Mouse (Mus musculus) gastrocnemius, postnatal 14 days (tissue): ENCODE data around the gene Ddx31. TPM values are rescaled to one million over a fixed set of nuclear protein-coding genes. Genes with fewer than 3 reads are reported as not detected.

Experiments
- DNase-seq: peaks from one replicate; pipeline ENCODE4 v3.0.0; 2021; ENCODE audit warnings: mixed read lengths
- intact Hi-C: fragments of 180-260 bp; cut with DNase I; formaldehyde crosslinking; loops from one replicate; pipeline ENCODE4 v1.15.1; 2025; ENCODE audit warnings: low total_unique reads
- total RNA-seq, 2 experiments: library from RNA; stranded (reverse); gene quantifications; 2 replicates each; pipeline ENCODE4 v1.2.3; 2021

Gene Ddx31
- total RNA-seq, 2 experiments from 2014 or later: 2.7 to 4.5 TPM

- no peak for DNase-seq
- intact Hi-C loops: no loop called here
Observed at GRCm38 (mm10) chr2:28859303-28859702, 19.1 kb downstream of the Ddx31 start.

DNA sequence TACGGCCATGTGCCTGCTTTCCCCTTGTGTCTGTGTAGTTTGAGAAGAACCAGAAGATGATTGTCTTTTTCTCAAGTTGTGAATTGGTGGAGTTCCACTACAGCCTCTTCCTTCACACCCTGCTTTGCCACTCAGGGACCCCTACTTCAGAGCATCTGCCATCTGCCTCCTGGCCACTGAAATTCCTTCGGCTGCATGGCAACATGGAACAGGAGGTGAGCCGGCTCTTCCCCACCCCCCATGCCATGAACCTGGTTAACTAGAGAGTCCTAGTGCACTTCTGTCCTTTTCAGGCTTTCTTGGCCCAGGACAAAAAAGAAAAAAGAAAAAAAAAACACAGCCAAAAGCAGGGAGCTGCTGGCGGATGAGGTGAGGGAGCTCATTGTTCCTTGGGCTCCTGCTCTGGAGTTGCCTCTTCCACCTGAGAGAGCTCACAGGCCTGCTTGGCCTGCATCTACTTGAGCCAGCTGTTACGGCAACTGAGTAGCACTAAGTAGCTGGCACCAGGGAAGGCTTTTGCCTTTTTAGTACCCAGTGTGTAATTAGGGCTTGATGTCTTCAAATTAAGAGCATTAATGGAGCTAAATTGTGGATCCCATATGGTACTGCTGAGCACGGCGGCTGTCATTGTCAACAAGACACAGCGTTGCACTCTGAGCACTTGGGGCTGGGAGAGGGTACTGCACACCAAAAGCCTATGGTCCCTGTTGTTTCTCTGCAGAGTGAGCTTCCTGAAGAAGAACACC is 20.6 kb downstream of the Ddx31 start:
- no peak for DNase-seq
- intact Hi-C loops: no loop called here

DNA sequence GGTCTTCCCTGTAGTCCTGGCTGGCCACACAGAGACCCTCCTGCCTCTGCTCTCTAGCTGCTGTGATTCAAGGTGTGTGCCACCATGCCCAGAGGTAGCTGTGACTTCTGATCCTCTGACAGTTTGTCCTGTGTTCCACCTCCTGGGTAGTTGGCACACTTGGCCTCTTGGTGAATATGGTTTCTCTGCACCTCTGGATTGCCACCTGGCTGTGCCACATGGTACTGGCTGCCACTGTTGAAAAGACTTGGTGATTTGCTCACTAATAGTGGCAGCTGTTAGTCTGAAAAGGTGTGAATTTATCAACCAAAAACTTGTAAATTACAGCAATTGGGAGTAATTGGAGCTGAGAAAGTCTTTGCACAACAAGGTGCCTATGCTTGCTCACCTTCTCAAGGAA is 23.7 kb downstream of the Ddx31 start:
- DNase-seq: no peak
- intact Hi-C loops: no loop called here

DNA sequence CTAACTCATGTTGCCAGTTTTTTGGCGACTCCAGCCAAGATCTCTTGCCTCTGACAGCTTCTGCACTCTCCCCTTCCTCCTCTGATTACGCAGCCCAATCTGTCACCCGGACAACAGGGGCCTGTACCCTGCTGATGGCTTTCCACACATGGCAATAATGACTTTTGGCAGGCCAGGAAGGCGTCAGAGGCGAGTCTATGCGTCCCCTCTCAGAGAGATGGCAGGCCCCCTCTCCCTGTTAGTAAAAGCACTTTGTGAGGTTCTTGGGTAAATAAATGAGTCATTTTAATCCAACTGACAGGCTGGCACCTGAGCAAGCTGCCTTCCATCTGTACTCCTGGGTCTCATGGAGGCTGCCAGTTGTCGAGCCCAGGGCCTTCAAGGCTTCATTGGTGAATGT is 27.3 kb downstream of the Ddx31 start:
- intact Hi-C loops: no loop called here
- no peak for DNase-seq

DNA sequence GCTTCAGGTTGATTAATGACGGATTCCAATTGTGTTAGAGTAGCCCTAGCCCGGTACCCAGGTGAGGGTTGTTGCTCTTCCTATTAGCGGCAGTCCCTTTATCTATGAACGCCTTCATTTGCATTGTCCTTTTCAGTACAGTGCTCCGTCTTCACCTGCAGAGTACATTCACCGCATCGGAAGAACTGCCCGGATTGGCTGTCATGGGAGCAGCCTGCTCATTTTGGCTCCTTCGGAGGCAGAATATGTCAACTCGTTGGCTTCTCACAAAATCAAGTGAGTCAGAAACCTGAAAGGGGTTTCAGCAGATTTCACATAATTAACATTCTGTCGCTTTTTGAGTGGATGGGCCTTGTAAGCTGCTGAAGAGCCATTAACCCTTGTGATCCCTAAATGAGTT is 35.3 kb downstream of the Ddx31 start:
- no peak for DNase-seq
- intact Hi-C loops: no loop called here

DNA sequence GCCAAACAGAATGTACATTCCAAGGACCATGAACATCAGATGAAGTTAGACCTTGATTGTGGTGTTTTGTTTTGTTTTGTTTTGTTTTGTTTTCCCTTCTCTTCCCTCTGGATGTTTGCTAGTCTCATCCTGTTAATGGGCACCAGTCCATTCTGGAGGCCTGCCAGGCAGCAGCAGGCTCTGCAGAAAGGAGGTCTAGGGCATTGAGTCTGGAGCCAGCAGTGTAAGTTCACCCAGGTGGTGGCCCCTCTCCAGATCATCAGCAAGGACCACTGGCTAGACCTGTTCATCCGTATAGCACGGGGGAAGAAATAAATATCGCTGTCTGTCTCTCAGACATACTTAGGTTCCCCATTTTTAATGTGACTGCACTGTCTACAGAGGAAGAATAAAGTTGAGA is 41.1 kb downstream of the Ddx31 start:
- DNase-seq: peak; percentile 24
- intact Hi-C loops: no loop called here

DNA sequence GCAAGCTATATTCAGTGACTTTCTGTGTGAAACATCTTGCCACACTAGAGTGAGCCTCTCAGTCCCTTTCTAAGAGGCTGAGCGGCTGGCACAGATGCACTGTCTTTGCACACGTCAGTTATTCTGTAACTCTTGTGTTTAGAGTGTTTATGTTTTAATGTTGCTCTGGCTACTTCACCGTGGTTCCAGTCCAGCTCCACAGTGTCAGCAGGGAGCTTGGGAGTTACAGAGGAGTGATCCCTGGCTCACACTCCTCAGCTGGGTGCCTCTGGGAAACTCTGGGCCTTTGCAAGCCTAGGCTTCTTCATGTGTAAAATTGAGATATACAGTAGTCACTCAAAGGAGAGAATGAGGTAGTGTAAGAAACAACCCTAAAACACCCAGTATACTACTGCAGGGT is 41.8 kb downstream of the Ddx31 start:
- no peak for DNase-seq
- intact Hi-C loops: no loop called here

- intact Hi-C loops: no loop called here
- DNase-seq: peak; percentile 51
Observed at GRCm38 (mm10) chr2:28882826-28883485, 42.8 kb downstream of the Ddx31 start.

DNA sequence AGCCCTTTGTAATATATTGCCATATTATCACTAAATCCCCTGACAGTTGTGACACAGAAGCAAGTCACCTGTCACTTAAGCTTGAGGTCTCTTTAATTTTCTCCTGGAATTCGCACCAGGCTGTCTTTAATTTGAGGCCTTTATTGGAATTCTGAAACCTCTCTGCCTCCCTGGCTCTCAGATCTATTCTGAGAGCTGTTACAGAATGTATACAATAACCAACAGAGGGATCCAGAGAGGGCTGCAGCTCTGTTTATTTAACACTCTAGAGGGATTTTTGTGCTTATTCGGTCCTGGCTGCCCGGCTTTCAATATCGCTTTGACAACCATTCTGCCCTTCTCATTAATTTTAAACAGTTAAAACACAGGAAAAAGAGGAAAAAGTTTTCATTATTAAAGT is 44.7 kb downstream of the Ddx31 start:
- intact Hi-C loops: no loop called here
- no peak for DNase-seq

DNA sequence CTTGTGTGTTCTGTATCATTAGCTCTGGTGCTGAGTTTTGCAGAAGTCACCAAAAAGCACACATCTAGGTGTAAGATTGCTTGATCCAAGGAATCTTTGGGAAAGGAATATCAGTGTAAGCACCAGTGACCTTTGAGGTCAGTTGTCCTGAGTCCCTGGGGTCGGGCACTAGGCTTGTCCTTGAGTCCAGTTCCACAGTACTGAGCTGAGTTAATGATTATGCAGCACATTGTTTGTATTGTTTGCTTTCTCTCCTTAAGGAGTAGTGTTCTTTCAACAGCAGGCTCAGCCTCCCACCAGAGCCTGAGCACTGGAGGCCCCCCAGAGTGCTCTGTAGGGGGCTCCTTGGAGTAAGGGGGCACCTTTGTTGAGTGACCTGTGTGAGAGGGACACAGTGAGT is 52.6 kb downstream of the Ddx31 start:
- DNase-seq: no peak
- intact Hi-C loops: no loop called here

DNA sequence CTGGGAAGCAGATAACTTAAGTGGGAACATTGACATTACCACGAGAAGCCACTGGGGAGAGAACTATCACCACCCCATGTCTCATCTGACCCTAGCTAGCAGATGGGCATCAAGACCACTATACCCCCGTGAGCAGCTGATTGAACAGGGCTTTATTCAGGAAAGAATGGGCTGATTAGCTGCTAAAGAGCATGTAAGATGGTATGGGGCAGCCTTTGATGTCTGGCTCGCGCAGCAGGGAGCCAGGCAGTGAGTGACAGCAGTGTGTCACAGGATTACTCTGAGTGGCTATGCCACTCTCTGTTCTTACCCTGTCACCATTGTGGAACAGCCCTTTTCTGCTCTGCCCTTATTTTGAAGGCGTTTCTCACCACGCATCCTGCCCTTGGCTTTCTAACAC is 53.3 kb downstream of the Ddx31 start:
- intact Hi-C loops: no loop called here
- DNase-seq: no peak

DNA sequence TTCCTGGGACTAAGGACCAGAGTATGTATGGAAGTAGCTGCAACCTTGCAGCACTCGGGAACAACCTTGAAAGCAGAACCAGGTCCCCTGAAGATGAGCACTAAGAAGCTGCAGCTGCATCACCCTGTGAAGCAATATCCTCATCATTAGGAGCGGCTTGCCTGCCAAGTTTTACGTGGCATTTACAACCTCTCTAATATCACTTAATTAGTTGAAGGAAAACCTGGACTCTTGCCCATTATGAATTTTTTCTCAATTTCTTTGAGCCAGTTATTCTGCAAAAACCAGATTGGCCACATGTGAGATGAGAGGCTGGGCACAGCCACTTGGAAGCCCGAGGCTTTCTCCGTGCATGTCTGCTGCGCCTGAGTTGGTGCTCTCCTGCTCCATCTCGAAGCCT is 55.7 kb downstream of the Ddx31 start:
- no peak for DNase-seq
- intact Hi-C loops: no loop called here

DNA sequence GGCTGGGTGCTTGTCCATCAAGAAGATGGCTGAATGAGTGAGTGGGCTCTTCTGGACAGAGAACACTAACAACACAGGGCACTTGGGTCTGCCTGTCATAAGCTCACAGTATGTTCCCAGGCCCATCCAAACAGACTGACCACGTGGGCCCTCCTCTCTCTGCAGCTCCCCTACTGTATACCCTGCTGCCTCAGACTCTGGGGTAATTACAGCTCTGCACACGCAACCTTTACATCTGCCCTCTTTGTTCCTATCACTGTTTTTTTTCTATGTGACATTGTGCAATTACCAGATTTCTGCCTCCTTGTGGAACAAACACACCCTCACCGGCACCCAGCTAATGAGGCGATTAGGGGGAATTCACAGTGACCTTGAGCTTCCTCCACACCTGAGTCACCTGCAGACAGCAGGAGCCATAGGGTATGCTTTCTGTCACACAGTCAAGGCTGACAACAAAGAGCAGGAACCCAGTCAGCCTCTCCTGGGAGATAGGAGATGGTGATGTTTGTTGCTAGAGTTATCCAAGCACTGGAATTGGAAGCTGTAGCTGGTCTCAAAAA is 57.2 kb downstream of the Ddx31 start:
- intact Hi-C loops: no loop called here
- DNase-seq: no peak

GRCm38 (mm10) chr2:28902291-28902690 is 62.1 kb downstream of the Ddx31 start:
- intact Hi-C loops: no loop called here
- no peak for DNase-seq

GRCm38 (mm10) chr2:28903871-28904270 is 63.7 kb downstream of the Ddx31 start:
- intact Hi-C loops: no loop called here
- no peak for DNase-seq

DNA sequence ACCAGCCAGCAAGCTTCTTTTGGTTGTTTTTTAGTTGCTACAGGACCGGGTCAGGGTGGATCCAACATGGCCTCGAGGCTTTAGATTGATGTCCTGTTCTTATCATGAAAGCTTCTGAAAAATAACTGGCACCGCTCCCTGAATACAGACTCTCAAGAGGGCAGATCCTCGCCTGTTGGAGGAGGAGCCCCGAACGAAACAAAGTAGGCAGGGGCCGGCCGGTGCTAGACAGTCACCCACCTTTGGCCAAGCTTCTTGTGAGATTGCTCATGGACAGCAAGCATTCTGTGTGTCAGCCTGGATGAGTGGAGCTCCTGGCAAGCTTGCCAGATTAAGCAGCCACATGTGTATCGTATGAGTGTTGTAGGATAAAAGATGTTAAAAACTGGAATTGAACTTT is 64.6 kb downstream of the Ddx31 start:
- DNase-seq: no peak
- intact Hi-C loops: no loop called here

DNA sequence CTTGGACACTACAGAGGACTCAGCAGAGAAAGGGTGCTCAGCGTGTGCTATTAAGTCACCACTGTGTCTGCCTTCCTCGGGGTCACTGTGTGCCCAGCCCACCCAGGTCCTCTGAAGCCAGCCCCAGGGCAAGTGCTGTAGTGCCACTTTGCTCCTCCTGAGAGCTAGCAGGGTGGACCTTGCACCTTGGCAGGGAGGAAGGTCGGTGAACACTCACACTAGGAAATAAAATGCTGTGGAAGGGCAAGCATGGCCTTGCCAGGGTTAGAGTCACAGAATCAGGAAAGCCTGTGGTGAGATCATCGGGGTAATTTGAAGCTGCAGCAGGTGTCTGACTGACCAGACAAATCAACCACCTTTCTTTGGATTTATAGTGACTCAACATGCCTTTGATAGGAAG is 65.4 kb downstream of the Ddx31 start:
- no peak for DNase-seq
- intact Hi-C loops: no loop called here

GRCm38 (mm10) chr2:28907691-28908388 is 67.6 kb downstream of the Ddx31 start:
- no peak for DNase-seq
- intact Hi-C loops: no loop called here

- intact Hi-C loops: no loop called here
- peak; percentile 36 for DNase-seq
Observed at GRCm38 (mm10) chr2:28908389-28909153, 68.4 kb downstream of the Ddx31 start.
